ENCODE assay signal across 30 mouse cellular contexts in the genomic region with DNA sequence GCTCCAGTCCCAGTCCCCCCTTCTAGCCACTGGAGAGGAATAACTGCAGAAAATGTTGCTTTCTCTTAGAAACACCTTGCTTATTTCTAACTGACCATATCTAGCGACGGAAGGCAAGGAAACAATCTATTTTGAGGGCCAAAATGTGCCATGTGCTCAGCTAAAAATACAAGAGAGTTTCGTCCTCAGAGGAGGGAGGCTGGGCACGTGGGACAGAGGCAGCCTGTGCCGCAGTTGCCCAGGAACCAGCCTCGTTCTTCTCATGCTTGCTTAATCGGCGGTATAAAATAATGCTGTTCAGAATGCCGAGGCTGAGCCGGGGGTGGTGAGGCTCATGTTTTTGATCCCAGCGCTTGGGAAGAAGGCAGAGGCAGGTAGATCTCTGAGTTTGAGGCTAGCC. TPM values are rescaled to one million over a fixed set of nuclear protein-coding genes. Genes with fewer than 3 reads are reported as not detected.
DNase-seq lines count a peak whose midpoint lies in the region; ATAC-seq lines count a peak whose summit lies in the region.
"Had no signal": no experiment of that assay in that cellular context is flagged by ENCODE, and none has a peak within 500 bp of the region (broad histone marks: within the 10 kb centered on the region; RNA-seq: fewer than 3 reads in every experiment).

No protein-coding gene starts in this region.

- peaks cover 20% of the 10 kb centered on the region for H3K4me1 ChIP-seq in heart, embryonic 13.5 days
- 0 out of 2 replicates have a peak, but pooled peaks cover 3% of the 10 kb centered on the region for H3K4me1 ChIP-seq in hindbrain, embryonic 14.5 days (replicated peaks; ENCODE audit: control insufficient read depth, insufficient read depth, low read length)

- peaks cover 14% of the 10 kb centered on the region; the same call in 1 of the 2 replicates for H3K27me3 ChIP-seq in heart, embryonic 13.5 days (replicated peaks)
- H3K27me3 ChIP-seq in hindbrain, embryonic 14.5 days (ENCODE audit: control insufficient read depth, insufficient read depth, low read length): no peaks in the 10 kb centered on the region
- H3K27me3 ChIP-seq: embryonic facial prominence, embryonic 13.5 days; forebrain, embryonic 15.5 days; hindbrain, embryonic 15.5 days had no signal

- H3K36me3 ChIP-seq in heart, embryonic 13.5 days: no peaks in the 10 kb centered on the region
- no peaks in the 10 kb centered on the region for H3K36me3 ChIP-seq in hindbrain, embryonic 14.5 days (replicated peaks; ENCODE audit: control insufficient read depth, insufficient read depth)
- H3K36me3 ChIP-seq: embryonic facial prominence, embryonic 10.5 days; embryonic facial prominence, embryonic 13.5 days; forebrain, embryonic 12.5 days; forebrain, embryonic 15.5 days; G1E; heart, embryonic 15.5 days; hindbrain, embryonic 15.5 days had no signal

- H3K9ac ChIP-seq in heart, embryonic 13.5 days: peak overlapping the region; percentile 10; the same call in 1 of the 2 replicates
- H3K9ac ChIP-seq in hindbrain, embryonic 14.5 days: no peak overlapping the region
- H3K9ac ChIP-seq: embryonic facial prominence, embryonic 13.5 days; forebrain, embryonic 12.5 days; forebrain, embryonic 15.5 days; heart, embryonic 15.5 days; hindbrain, embryonic 15.5 days had no signal

- ATAC-seq in heart, embryonic 13.5 days (ENCODE audit: extremely low read depth, insufficient number of reproducible peaks, low FRiP score, low TSS enrichment): no peak
- no peak for ATAC-seq in hindbrain, embryonic 14.5 days (ENCODE audit: low FRiP score)
- ATAC-seq: forebrain, embryonic 15.5 days had no signal

- H3K4me3 ChIP-seq in heart, embryonic 13.5 days: no peak overlapping the region
- no peak overlapping the region for H3K4me3 ChIP-seq in hindbrain, embryonic 14.5 days (replicated peaks; ENCODE audit: low read length)
- H3K4me3 ChIP-seq: embryonic facial prominence, embryonic 10.5 days; embryonic facial prominence, embryonic 13.5 days; erythroblast, embryonic 14.5 days; forebrain, embryonic 12.5 days; forebrain, embryonic 15.5 days; gastrocnemius, adult 2 months; heart, embryonic 15.5 days; hindbrain, embryonic 15.5 days had no signal

- no peaks in the 10 kb centered on the region for H3K9me3 ChIP-seq in heart, embryonic 13.5 days
- H3K9me3 ChIP-seq in hindbrain, embryonic 14.5 days (ENCODE audit: control insufficient read depth, low read length): no peaks in the 10 kb centered on the region
- H3K9me3 ChIP-seq: embryonic facial prominence, embryonic 10.5 days; embryonic facial prominence, embryonic 13.5 days; forebrain, embryonic 12.5 days; forebrain, embryonic 15.5 days; G1E; heart, embryonic 15.5 days; hindbrain, embryonic 15.5 days had no signal

- 79% methylated on average over 11 of the region's 11 CpGs for WGBS in heart, embryonic 13.5 days
- 85% methylated on average over 11 of the region's 11 CpGs for WGBS in hindbrain, embryonic 14.5 days

- H3K4me2 ChIP-seq in heart, embryonic 13.5 days: no peak overlapping the region
- no peak overlapping the region for H3K4me2 ChIP-seq in hindbrain, embryonic 14.5 days (replicated peaks)
- H3K4me2 ChIP-seq: embryonic facial prominence, embryonic 13.5 days; forebrain, embryonic 12.5 days; forebrain, embryonic 15.5 days; heart, embryonic 11.5 days; heart, embryonic 15.5 days; hindbrain, embryonic 15.5 days had no signal

- DNase-seq in heart, postnatal 14 days: no peak
- DNase-seq in left cerebral cortex, postnatal 14 days (ENCODE audit: low spot score in 2 of 2): peak; percentile 62 to 69
- DNase-seq in left cerebral cortex, adult 11 months (ENCODE audit: low spot score): no peak
- DNase-seq in thymus, postnatal 4 days: peak; percentile 4
- DNase-seq in thymus, postnatal 10 days (ENCODE audit: low spot score in 2 of 2): no peak
- no peak for DNase-seq in hindbrain, embryonic 14.5 days (ENCODE audit: low spot score)
- DNase-seq: adrenal gland, adult 2 months; adrenal gland, postnatal 14 days; B cell, adult 2 months; cerebellum, adult 11-12 months; cerebellum, adult 8-10 months; cerebellum, postnatal 10 days; cerebellum, postnatal 36 days; embryo, embryonic 11 days; gastrocnemius, adult 2 months; gastrocnemius, postnatal 14 days; heart, adult 11 months; heart, postnatal 10 days; heart, postnatal 4 days had no signal

- no peak overlapping the region for H3K27ac ChIP-seq in heart, embryonic 13.5 days (replicated peaks)
- H3K27ac ChIP-seq in hindbrain, embryonic 14.5 days: no peak overlapping the region
- H3K27ac ChIP-seq: embryonic facial prominence, embryonic 10.5 days; embryonic facial prominence, embryonic 13.5 days; forebrain, embryonic 12.5 days; forebrain, embryonic 15.5 days; gastrocnemius, adult 2 months; heart, embryonic 15.5 days; hindbrain, embryonic 15.5 days had no signal

- intact Hi-C loops in heart, postnatal 14 days (cut with DNase I): no loop called here
- intact Hi-C loops in left cerebral cortex, postnatal 14 days (cut with DNase I): no loop called here

RNA-seq across cellular contexts. Expression of gene Hmga1, which starts 11.7 kb away (rescaled TPM):
- polyA plus RNA-seq in heart, embryonic 13.5 days (2015; fragmentation: Nextera tagmentation; extraction: Ambion mirVana): 153 and 160 TPM in 2 replicates
- total RNA-seq in heart, postnatal 14 days (2021): 10 to 100 TPM; 37.1 to 38.2 TPM
- total RNA-seq in left cerebral cortex, postnatal 14 days (2021): 10 to 100 TPM; 40.0 to 47.9 TPM
- polyA plus RNA-seq in hindbrain, embryonic 14.5 days (2014; fragmentation: Nextera tagmentation; extraction: Ambion mirVana): 136 and 148 TPM in 2 replicates

RNA-seq across cellular contexts. Expression of gene AI413582, which starts 21.0 kb away (rescaled TPM):
- polyA plus RNA-seq in heart, embryonic 13.5 days (2015; fragmentation: Nextera tagmentation; extraction: Ambion mirVana): 16.0 and 18.3 TPM in 2 replicates
- total RNA-seq in heart, postnatal 14 days (2021): 10 to 100 TPM in 1 of 2 experiments, 1 to 10 TPM in 1; 10.0 to 10.4 TPM
- total RNA-seq in left cerebral cortex, postnatal 14 days (2021): 10 to 100 TPM; 92.2 to 97.5 TPM
- 68.0 and 76.5 TPM in 2 replicates for polyA plus RNA-seq in hindbrain, embryonic 14.5 days (2014; fragmentation: Nextera tagmentation; extraction: Ambion mirVana)

RNA-seq across cellular contexts. Expression of gene Grm4, which starts 23.3 kb away (rescaled TPM):
- 0.03 and 0.08 TPM in 2 replicates for polyA plus RNA-seq in heart, embryonic 13.5 days (2015; fragmentation: Nextera tagmentation; extraction: Ambion mirVana)
- total RNA-seq in heart, postnatal 14 days (2021): under 1 TPM; 0.15 to 0.19 TPM
- total RNA-seq in left cerebral cortex, postnatal 14 days (2021): 10 to 100 TPM; 24.1 to 25.6 TPM
- 9.0 and 10.1 TPM in 2 replicates for polyA plus RNA-seq in hindbrain, embryonic 14.5 days (2014; fragmentation: Nextera tagmentation; extraction: Ambion mirVana)
- total RNA-seq: CH12.LX; gastrocnemius, adult 2 months; gastrocnemius, postnatal 14 days had no signal
- polyA plus RNA-seq: erythroblast, embryonic 14.5 days; G1E had no signal

Comparison
In these comparisons a context has a peak if more than half of its experiments do, and no peak if none do; other contexts are left out.
1. DNase-seq: peak in left cerebral cortex, postnatal 14 days (2 of 2) and thymus, postnatal 4 days (single experiment); none in heart, postnatal 14 days (0 of 2), left cerebral cortex, adult 11 months (single experiment), thymus, postnatal 10 days (0 of 2) and hindbrain, embryonic 14.5 days (single experiment).
2. RNA of gene AI413582, which starts 21.0 kb away (total RNA-seq): 92.2 to 97.5 TPM in left cerebral cortex, postnatal 14 days; 10.0 to 10.4 TPM in heart, postnatal 14 days; every median in the first group is over 4 times any median in the second.
3. RNA of gene Grm4, which starts 23.3 kb away (total RNA-seq): 24.1 to 25.6 TPM in left cerebral cortex, postnatal 14 days; 0.15 to 0.19 TPM in heart, postnatal 14 days; every median in the first group is over 10 times any median in the second.